Mouse (Mus musculus) midbrain, postnatal 0 days (tissue): ENCODE measurements around the gene Ssh2. TPM values are rescaled to one million over a fixed set of nuclear protein-coding genes. Genes with fewer than 3 reads are reported as not detected.
A peak's percentile ranks its signal among the peaks of the same experiment; 100 is the strongest.

ENCODE experiments used
- ATAC-seq: fragments of 200-750 bp; cut with Nextera tagmentation; 2 replicates; pipeline ENCODE4 v1.8.0; 2017; ENCODE audit warnings: moderate number of reproducible peaks, mild to moderate bottlenecking, moderate TSS enrichment, moderate library complexity; ENCODE audit not compliant: low FRiP score
- DNase-seq: peaks from one replicate; pipeline ENCODE4 v3.0.0-alpha.2; 2015; ENCODE audit warnings: low spot score
- H3K27ac ChIP-seq: fragments of 300-500 bp; sonication (generic); 2 replicates; pipeline ENCODE4 v1.5.1; 2014; ENCODE audit warnings: low read depth, mild to moderate bottlenecking, low read length, mixed read lengths
- H3K27me3 ChIP-seq: fragments of 300-500 bp; sonication (generic); 2 replicates; pipeline ENCODE4 v1.6.1; 2014; ENCODE audit warnings: low read length, control low read depth, mixed read lengths; ENCODE audit not compliant: insufficient read depth
- H3K36me3 ChIP-seq: fragments of 300-500 bp; sonication (generic); 2 replicates; pipeline ENCODE4 v1.6.1; 2014; ENCODE audit warnings: low read length, control low read depth, mixed read lengths; ENCODE audit not compliant: insufficient read depth
- H3K4me1 ChIP-seq: fragments of 300-500 bp; sonication (generic); 2 replicates; pipeline ENCODE4 v1.6.1; 2014; ENCODE audit warnings: mild to moderate bottlenecking, control low read depth, antibody characterized with exemption, low read length, mixed read lengths; ENCODE audit not compliant: insufficient read depth
- H3K4me2 ChIP-seq: fragments of 300-500 bp; sonication (generic); 2 replicates; pipeline ENCODE4 v1.6.1; 2014; ENCODE audit warnings: low read depth, mild to moderate bottlenecking, low read length, mixed read lengths; ENCODE audit not compliant: poor library complexity, severe bottlenecking
- H3K4me3 ChIP-seq: fragments of 300-500 bp; sonication (generic); 2 replicates; pipeline ENCODE4 v1.5.1; 2014; ENCODE audit warnings: low read depth, mild to moderate bottlenecking, low read length, moderate library complexity
- H3K9ac ChIP-seq: fragments of 300-500 bp; sonication (generic); replicated peaks from 2 replicates; pipeline ENCODE4 v1.6.1; 2014; ENCODE audit warnings: mild to moderate bottlenecking, low read length, moderate library complexity, mixed read lengths; ENCODE audit not compliant: poor library complexity, severe bottlenecking
- H3K9me3 ChIP-seq: fragments of 300-500 bp; sonication (generic); 2 replicates; pipeline ENCODE4 v1.6.1; 2016; ENCODE audit warnings: low read length, control low read depth
- CTCF ChIP-seq: IDR thresholded peaks from 2 replicates; pipeline ENCODE4 v1.5.1; 2016; ENCODE audit warnings: antibody characterized with exemption, mild to moderate bottlenecking
- WGBS: fragments of 180-500 bp; shearing (Covaris S2); extraction: QIAGEN DNeasy Blood & Tissue Kit; methylation state at CpG from one replicate; pipeline ENCODE4 v1.1.7; 2014; 5-methylcytosine and 5-hydroxymethylcytosine counted together
- polyA plus RNA-seq: library from polyadenylated mRNA; unstranded; fragments of >200 nt; fragmentation: Nextera tagmentation; extraction: Ambion mirVana; gene quantifications from 2 replicates; pipeline ENCODE4 v1.2.1, GENCODE M21; 2015
- total RNA-seq: library from RNA; depleted of rRNA; stranded (reverse); fragments of >200 nt; gene quantifications from 2 replicates; pipeline ENCODE4 v1.2.3, GENCODE M21; 2014

Ssh2 gene
- total and polyA plus RNA-seq, 2 experiments from 2014 or later: 14.5 to 43.2 TPM

DNA sequence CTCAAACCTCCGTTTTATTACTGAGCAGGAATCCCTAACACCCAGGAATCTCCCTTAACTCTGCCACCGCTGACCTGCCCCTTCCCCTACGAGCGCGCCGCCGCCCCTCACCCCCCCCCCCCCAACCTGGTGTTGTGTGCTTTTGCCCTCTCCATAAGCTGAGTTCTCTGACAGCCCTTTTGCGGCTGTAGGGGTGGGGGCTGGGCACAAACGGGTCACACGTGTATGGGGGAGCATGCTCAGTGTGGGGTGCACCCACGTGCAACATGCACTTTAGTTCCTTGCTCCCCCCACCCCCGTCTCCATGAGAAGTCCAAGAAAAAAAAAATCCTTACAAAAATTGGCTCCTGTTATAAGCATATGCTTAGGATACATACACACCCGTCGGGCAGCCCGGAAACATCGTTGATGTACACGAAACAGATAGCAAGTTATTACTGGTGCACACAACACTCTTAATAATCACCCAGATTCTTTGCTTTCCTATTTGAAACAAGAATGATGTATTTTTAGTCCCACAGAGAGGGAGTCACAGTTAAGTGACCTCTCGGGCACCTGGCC is 276.3 kb downstream of the Ssh2 start:
- no peak for TF ChIP-seq CTCF
- under 1% methylated on average over 18 of the region's 18 CpGs for WGBS
- Histone ChIP-seq H3K4me3 (peak overlapping the region; percentile 96), H3K9me3 (no peaks in the 10 kb centered on the region), H3K9ac (peak overlapping the region; percentile 97; the same call in 1 of the 2 replicates), H3K4me2 (peak overlapping the region; percentile 86), H3K4me1 (peaks cover 22% of the 10 kb centered on the region; the same call in 1 of the 2 replicates), H3K27me3 (no peaks in the 10 kb centered on the region), H3K36me3 (no peaks in the 10 kb centered on the region), H3K27ac (peak overlapping the region; percentile 89)
- DNase-seq: no peak
- no peak for ATAC-seq

DNA sequence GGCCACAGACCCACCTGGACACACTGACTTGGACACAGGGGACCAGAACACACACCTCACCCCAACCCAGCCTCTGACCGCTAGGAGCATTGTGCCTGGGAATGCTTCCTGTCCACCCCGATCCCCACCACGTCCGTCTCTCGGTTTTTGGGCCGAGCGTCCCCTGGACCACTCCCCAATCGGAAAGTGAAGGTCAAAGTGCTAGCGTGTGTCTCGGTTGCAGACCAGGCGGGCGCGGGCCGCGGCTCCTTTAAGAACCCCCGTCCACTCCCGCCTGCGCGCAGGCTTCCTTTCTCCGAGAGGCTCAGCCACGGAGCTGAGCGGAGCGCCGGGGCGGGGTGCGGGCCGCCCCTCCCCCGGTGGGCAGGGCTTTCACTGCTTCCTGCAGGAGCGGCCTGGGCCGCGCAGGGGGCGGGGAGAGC is 276.8 kb downstream of the Ssh2 start:
- Histone ChIP-seq H3K36me3 (no peaks in the 10 kb centered on the region), H3K27ac (peak overlapping the region; percentile 89), H3K4me2 (peak overlapping the region; percentile 86), H3K27me3 (no peaks in the 10 kb centered on the region), H3K9ac (peak overlapping the region; percentile 97), H3K9me3 (no peaks in the 10 kb centered on the region), H3K4me3 (peak overlapping the region; percentile 96), H3K4me1 (peaks cover 17% of the 10 kb centered on the region; the same call in 1 of the 2 replicates)
- TF ChIP-seq CTCF: peak; percentile 44
- ATAC-seq: peak; percentile 69
- WGBS: under 1% methylated on average over 17 of the region's 32 CpGs
- DNase-seq: peak; percentile 96

GRCm38 (mm10) chr11:77493512-77494343 is 277.6 kb downstream of the Ssh2 start, which contains the start of gene Git1:
TSS of gene Git1 (plus strand) at chr11:77493562.
- Histone ChIP-seq H3K27me3 (no peaks in the 10 kb centered on the region), H3K9ac (peak within 1 kb of the TSS; percentile 97), H3K4me3 (peak within 1 kb of the TSS; percentile 96), H3K9me3 (no peaks in the 10 kb centered on the region), H3K36me3 (no peaks in the 10 kb centered on the region), H3K4me1 (peaks cover 14% of the 10 kb centered on the region; the same call in 1 of the 2 replicates), H3K27ac (peak within 1 kb of the TSS; percentile 89), H3K4me2 (peak within 1 kb of the TSS; percentile 86)
- TF ChIP-seq CTCF: peak; percentile 19
- under 1% methylated on average over 30 of the region's 74 CpGs for WGBS
- DNase-seq (peak; percentile 68), ATAC-seq (no peak)

GRCm38 (mm10) chr11:77494344-77494676 is 278.2 kb downstream of the Ssh2 start:
- H3K27me3 ChIP-seq: no peaks in the 10 kb centered on the region
- peak overlapping the region; percentile 97 for H3K9ac ChIP-seq
- H3K4me3 ChIP-seq: peak overlapping the region; percentile 96
- peaks cover 14% of the 10 kb centered on the region; the same call in 1 of the 2 replicates for H3K4me1 ChIP-seq
- H3K27ac ChIP-seq: peak overlapping the region; percentile 89
- no peaks in the 10 kb centered on the region for H3K9me3 ChIP-seq
- 35% methylated on average over 4 of the region's 4 CpGs for WGBS
- DNase-seq (no peak), ATAC-seq (no peak)
- TF ChIP-seq CTCF: no peak
- peaks cover 2% of the 10 kb centered on the region; the same call in 1 of the 2 replicates for H3K36me3 ChIP-seq
- H3K4me2 ChIP-seq: peak overlapping the region; percentile 86

GRCm38 (mm10) chr11:77494782-77495181 is 278.7 kb downstream of the Ssh2 start:
- Histone ChIP-seq H3K9me3 (no peaks in the 10 kb centered on the region), H3K27me3 (no peaks in the 10 kb centered on the region), H3K36me3 (peaks cover 7% of the 10 kb centered on the region; the same call in 1 of the 2 replicates), H3K4me3 (peak overlapping the region; percentile 96), H3K4me2 (peak overlapping the region; percentile 86), H3K27ac (0 out of 2 replicates have a peak overlapping the region, but pooled peaks have one; percentile 89), H3K4me1 (peaks cover 14% of the 10 kb centered on the region; the same call in 1 of the 2 replicates), H3K9ac (peak overlapping the region; percentile 97)
- DNase-seq (no peak), ATAC-seq (no peak)
- TF ChIP-seq CTCF: no peak
- WGBS: 76% methylated on average over 6 of the region's 6 CpGs

DNA sequence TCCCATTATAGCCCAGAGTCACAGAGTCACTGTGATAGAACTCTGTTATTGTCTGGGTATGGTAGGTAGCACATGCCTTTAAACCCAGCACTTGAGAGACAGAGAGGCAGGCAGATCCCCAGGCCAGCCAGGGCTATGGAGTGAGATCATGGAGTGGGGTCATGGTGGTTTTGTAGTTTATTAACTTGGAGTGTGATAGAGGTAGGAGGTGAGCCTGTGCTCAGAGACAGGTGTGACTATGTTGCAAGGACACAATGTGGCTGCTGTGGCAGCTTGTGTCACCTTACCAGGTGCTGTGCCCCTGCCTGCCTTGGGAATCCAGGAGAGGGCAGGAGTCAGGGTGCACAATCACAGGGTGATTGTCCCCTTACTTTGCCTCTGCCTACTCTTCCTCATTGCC is 279.4 kb downstream of the Ssh2 start:
- Histone ChIP-seq H3K4me2 (peak overlapping the region; percentile 86), H3K27me3 (no peaks in the 10 kb centered on the region), H3K4me1 (peaks cover 14% of the 10 kb centered on the region; the same call in 1 of the 2 replicates), H3K27ac (no peak overlapping the region), H3K4me3 (no peak overlapping the region), H3K9ac (no peak overlapping the region), H3K36me3 (peaks cover 14% of the 10 kb centered on the region; the same call in 1 of the 2 replicates), H3K9me3 (no peaks in the 10 kb centered on the region)
- DNase-seq: no peak
- ATAC-seq: no peak
- no peak for TF ChIP-seq CTCF
